Mouse (Mus musculus) hindbrain, embryonic 13.5 days (tissue): ENCODE measurements around the gene Ripor2. TPM values are rescaled to one million over a fixed set of nuclear protein-coding genes. Genes with fewer than 3 reads are reported as not detected.

Experiments
- ATAC-seq: fragments of 200-750 bp; cut with Nextera tagmentation; 2 replicates; pipeline ENCODE4 v1.8.0; 2017; ENCODE audit warnings: moderate TSS enrichment; ENCODE audit not compliant: low FRiP score
- H3K27ac ChIP-seq: fragments of 300-500 bp; sonication (generic); 2 replicates; pipeline ENCODE4 v1.5.1; 2015; ENCODE audit warnings: inconsistent platforms, mild to moderate bottlenecking, moderate library complexity
- H3K27me3 ChIP-seq: fragments of 300-500 bp; sonication (generic); 2 replicates; pipeline ENCODE4 v1.6.1; 2015; ENCODE audit warnings: mild to moderate bottlenecking, inconsistent platforms
- H3K36me3 ChIP-seq: fragments of 300-500 bp; sonication (generic); 2 replicates; pipeline ENCODE4 v1.6.1; 2015; ENCODE audit warnings: mild to moderate bottlenecking, inconsistent platforms
- H3K4me1 ChIP-seq: fragments of 300-500 bp; sonication (generic); replicated peaks from 2 replicates; pipeline ENCODE4 v1.6.1; 2015; ENCODE audit warnings: inconsistent platforms
- H3K4me2 ChIP-seq: fragments of 300-500 bp; sonication (generic); 2 replicates; pipeline ENCODE4 v1.6.1; 2015; ENCODE audit warnings: inconsistent platforms, mild to moderate bottlenecking, moderate library complexity
- H3K4me3 ChIP-seq: fragments of 300-500 bp; sonication (generic); 2 replicates; pipeline ENCODE4 v1.5.1; 2015; ENCODE audit warnings: mild to moderate bottlenecking, inconsistent platforms
- H3K9ac ChIP-seq: fragments of 300-500 bp; sonication (generic); 2 replicates; pipeline ENCODE4 v1.6.1; 2015; ENCODE audit warnings: mild to moderate bottlenecking, inconsistent platforms
- H3K9me3 ChIP-seq: fragments of 300-500 bp; sonication (generic); 2 replicates; pipeline ENCODE4 v1.6.1; 2016; ENCODE audit warnings: inconsistent platforms
- WGBS: fragments of 180-500 bp; shearing (Covaris S2); methylation state at CpG from one replicate; pipeline ENCODE4 v1.1.7; 2015; 5-methylcytosine and 5-hydroxymethylcytosine counted together
- polyA plus RNA-seq: library from polyadenylated mRNA; unstranded; fragments of >200 nt; fragmentation: Nextera tagmentation; extraction: Ambion mirVana; gene quantifications from 2 replicates; pipeline ENCODE4 v1.2.1, GENCODE M21; 2015

Ripor2 gene
- polyA plus RNA-seq, 1 experiment from 2014 or later: 24.1 TPM

- 82% methylated on average over 2 of the region's 2 CpGs for WGBS
- H3K36me3 ChIP-seq: peaks cover 35% of the 10 kb centered on the region
- no peaks in the 10 kb centered on the region for H3K27me3 ChIP-seq
- no peak for ATAC-seq
- no peak overlapping the region for H3K4me3 ChIP-seq
- H3K9me3 ChIP-seq: no peaks in the 10 kb centered on the region
- no peak overlapping the region for H3K27ac ChIP-seq
- H3K4me1 ChIP-seq: no peaks in the 10 kb centered on the region
- H3K9ac ChIP-seq: no peak overlapping the region
- no peak overlapping the region for H3K4me2 ChIP-seq
Observed at GRCm38 (mm10) chr13:24670676-24671075, 88.7 kb downstream of the Ripor2 start.

- no peak for ATAC-seq
- H3K4me3 ChIP-seq: no peak overlapping the region
- H3K27ac ChIP-seq: peak overlapping the region; percentile 3; the same call in 1 of the 2 replicates
- 38% methylated on average over 15 of the region's 15 CpGs for WGBS
- no peak overlapping the region for H3K4me2 ChIP-seq
- peaks cover 42% of the 10 kb centered on the region for H3K36me3 ChIP-seq
- H3K4me1 ChIP-seq: peaks cover 8% of the 10 kb centered on the region
- H3K9me3 ChIP-seq: no peaks in the 10 kb centered on the region
- no peaks in the 10 kb centered on the region for H3K27me3 ChIP-seq
- H3K9ac ChIP-seq: no peak overlapping the region
Observed at GRCm38 (mm10) chr13:24679027-24679680, 97.2 kb downstream of the Ripor2 start.

GRCm38 (mm10) chr13:24680951-24681350, 99.0 kb downstream of the Ripor2 start:
- Histone ChIP-seq H3K4me2 (no peak overlapping the region), H3K4me3 (no peak overlapping the region), H3K9ac (no peak overlapping the region), H3K27ac (no peak overlapping the region), H3K36me3 (peaks cover 38% of the 10 kb centered on the region), H3K9me3 (no peaks in the 10 kb centered on the region), H3K4me1 (peaks cover 8% of the 10 kb centered on the region), H3K27me3 (no peaks in the 10 kb centered on the region)
- ATAC-seq: no peak
- WGBS: 84% methylated on average over 4 of the region's 4 CpGs

GRCm38 (mm10) chr13:24682346-24682745, 100.4 kb downstream of the Ripor2 start:
- Histone ChIP-seq H3K27ac (no peak overlapping the region), H3K9ac (no peak overlapping the region), H3K4me2 (no peak overlapping the region), H3K4me3 (no peak overlapping the region), H3K27me3 (no peaks in the 10 kb centered on the region), H3K4me1 (peaks cover 19% of the 10 kb centered on the region), H3K36me3 (peaks cover 38% of the 10 kb centered on the region), H3K9me3 (no peaks in the 10 kb centered on the region)
- no peak for ATAC-seq
- WGBS: 80% methylated on average over 5 of the region's 5 CpGs

- no peaks in the 10 kb centered on the region for H3K9me3 ChIP-seq
- H3K27me3 ChIP-seq: no peaks in the 10 kb centered on the region
- no peak overlapping the region for H3K27ac ChIP-seq
- H3K9ac ChIP-seq: no peak overlapping the region
- no peak overlapping the region for H3K4me2 ChIP-seq
- WGBS: 75% methylated on average over 2 of the region's 2 CpGs
- ATAC-seq: no peak
- H3K4me1 ChIP-seq: peaks cover 13% of the 10 kb centered on the region
- peaks cover 26% of the 10 kb centered on the region for H3K36me3 ChIP-seq
- no peak overlapping the region for H3K4me3 ChIP-seq
Observed at GRCm38 (mm10) chr13:24684503-24684902, 102.5 kb downstream of the Ripor2 start.

- no peak overlapping the region for H3K4me3 ChIP-seq
- peaks cover 19% of the 10 kb centered on the region for H3K36me3 ChIP-seq
- ATAC-seq: no peak
- peak overlapping the region; percentile 70; the same call in 1 of the 2 replicates for H3K27ac ChIP-seq
- no peak overlapping the region for H3K9ac ChIP-seq
- H3K4me2 ChIP-seq: no peak overlapping the region
- 74% methylated on average over 5 of the region's 5 CpGs for WGBS
- no peaks in the 10 kb centered on the region for H3K27me3 ChIP-seq
- peaks cover 11% of the 10 kb centered on the region for H3K4me1 ChIP-seq
- no peaks in the 10 kb centered on the region for H3K9me3 ChIP-seq
Observed at GRCm38 (mm10) chr13:24685846-24686245, 103.9 kb downstream of the Ripor2 start.

- no peak overlapping the region for H3K4me3 ChIP-seq
- peak; percentile 92 for ATAC-seq
- H3K27me3 ChIP-seq: no peaks in the 10 kb centered on the region
- H3K4me2 ChIP-seq: peak overlapping the region; percentile 38; the same call in 1 of the 2 replicates
- peaks cover 11% of the 10 kb centered on the region for H3K4me1 ChIP-seq
- H3K27ac ChIP-seq: peak overlapping the region; percentile 70
- H3K36me3 ChIP-seq: peaks cover 16% of the 10 kb centered on the region
- 36% methylated on average over 15 of the region's 15 CpGs for WGBS
- 0 out of 2 replicates have a peak overlapping the region, but pooled peaks have one; percentile 21 for H3K9ac ChIP-seq
- H3K9me3 ChIP-seq: no peaks in the 10 kb centered on the region
Observed at GRCm38 (mm10) chr13:24686705-24687665, 105.0 kb downstream of the Ripor2 start.

GRCm38 (mm10) chr13:24693312-24693711, 111.3 kb downstream of the Ripor2 start:
- WGBS: 90% methylated on average over 7 of the region's 7 CpGs
- H3K9me3 ChIP-seq: no peaks in the 10 kb centered on the region
- no peaks in the 10 kb centered on the region for H3K27me3 ChIP-seq
- no peak overlapping the region for H3K9ac ChIP-seq
- no peak overlapping the region for H3K4me2 ChIP-seq
- H3K27ac ChIP-seq: no peak overlapping the region
- no peak overlapping the region for H3K4me3 ChIP-seq
- peaks cover 35% of the 10 kb centered on the region for H3K36me3 ChIP-seq
- no peaks in the 10 kb centered on the region for H3K4me1 ChIP-seq
- no peak for ATAC-seq

GRCm38 (mm10) chr13:24698746-24699145, 116.8 kb downstream of the Ripor2 start:
- no peak for ATAC-seq
- no peaks in the 10 kb centered on the region for H3K4me1 ChIP-seq
- WGBS: 89% methylated on average over 4 of the region's 4 CpGs

GRCm38 (mm10) chr13:24702128-24702527, 120.1 kb downstream of the Ripor2 start:
- Histone ChIP-seq H3K9me3 (no peaks in the 10 kb centered on the region), H3K4me3 (no peak overlapping the region), H3K4me2 (no peak overlapping the region), H3K36me3 (peaks cover 54% of the 10 kb centered on the region), H3K27ac (no peak overlapping the region), H3K27me3 (no peaks in the 10 kb centered on the region), H3K9ac (no peak overlapping the region), H3K4me1 (no peaks in the 10 kb centered on the region)
- WGBS: 83% methylated on average over 5 of the region's 5 CpGs
- ATAC-seq: no peak

More at GRCm38 (mm10) chr13:24698746-24699145, 116.8 kb downstream of the Ripor2 start:
- Histone ChIP-seq H3K4me2 (no peak overlapping the region), H3K4me3 (no peak overlapping the region), H3K27me3 (no peaks in the 10 kb centered on the region), H3K9ac (no peak overlapping the region), H3K27ac (no peak overlapping the region), H3K9me3 (no peaks in the 10 kb centered on the region), H3K36me3 (peaks cover 70% of the 10 kb centered on the region)

- WGBS: 68% methylated on average over 12 of the region's 12 CpGs
- H3K4me2 ChIP-seq: no peak overlapping the region
- H3K4me1 ChIP-seq: peaks cover 9% of the 10 kb centered on the region
- H3K27me3 ChIP-seq: no peaks in the 10 kb centered on the region
- no peak overlapping the region for H3K27ac ChIP-seq
- H3K36me3 ChIP-seq: peaks cover 38% of the 10 kb centered on the region
- H3K4me3 ChIP-seq: no peak overlapping the region
- ATAC-seq: no peak
- H3K9me3 ChIP-seq: no peaks in the 10 kb centered on the region
- no peak overlapping the region for H3K9ac ChIP-seq
Observed at GRCm38 (mm10) chr13:24709656-24710396, 127.8 kb downstream of the Ripor2 start.

GRCm38 (mm10) chr13:24710968-24711367, 129.0 kb downstream of the Ripor2 start:
- Histone ChIP-seq H3K27me3 (0 out of 2 replicates have a peak, but pooled peaks cover 3% of the 10 kb centered on the region), H3K27ac (no peak overlapping the region), H3K4me2 (no peak overlapping the region), H3K9me3 (no peaks in the 10 kb centered on the region), H3K4me3 (no peak overlapping the region), H3K4me1 (peaks cover 13% of the 10 kb centered on the region), H3K9ac (no peak overlapping the region), H3K36me3 (peaks cover 45% of the 10 kb centered on the region)
- 63% methylated on average over 7 of the region's 7 CpGs for WGBS
- no peak for ATAC-seq
